Mouse (Mus musculus): ENCODE measurements at regions not wholly inside any gene's neighbourhood (a gene's known extent, or its start where the extent isn't known, plus 50 kb on each side); places are given as distances from the start of the nearest gene placed in this dataset.
A peak's percentile ranks its signal among the peaks of the same experiment; 100 is the strongest.

GRCm38 (mm10) chr3:143327652-143328051, 445.8 kb upstream of the Pkn2 start:
- no peak for ATAC-seq (replicated peaks; ENCODE audit: low read depth, poor library complexity, severe bottlenecking)

GRCm38 (mm10) chr3:143316457-143316856, 434.7 kb upstream of the Pkn2 start:
- ATAC-seq (replicated peaks; ENCODE audit: low read depth, poor library complexity, severe bottlenecking): no peak

GRCm38 (mm10) chr3:143291793-143292192, 410.0 kb upstream of the Pkn2 start:
- no peak for ATAC-seq (replicated peaks; ENCODE audit: low read depth, poor library complexity, severe bottlenecking)

GRCm38 (mm10) chr3:143264132-143264531, 382.3 kb upstream of the Pkn2 start:
- ATAC-seq (replicated peaks; ENCODE audit: low read depth, poor library complexity, severe bottlenecking): no peak

- ATAC-seq (replicated peaks; ENCODE audit: low read depth, poor library complexity, severe bottlenecking): no peak
Observed at GRCm38 (mm10) chr3:143252643-143253042, 370.8 kb upstream of the Pkn2 start.

- ATAC-seq (replicated peaks; ENCODE audit: low read depth, poor library complexity, severe bottlenecking): peak; percentile 66; the same call in 1 of the 2 replicates
Observed at GRCm38 (mm10) chr3:143252008-143252407, 370.2 kb upstream of the Pkn2 start.

- ATAC-seq (replicated peaks; ENCODE audit: low read depth, poor library complexity, severe bottlenecking): no peak
Observed at GRCm38 (mm10) chr3:143242691-143243090, 360.9 kb upstream of the Pkn2 start.

GRCm38 (mm10) chr3:143240545-143241383, 359.0 kb upstream of the Pkn2 start:
- ATAC-seq (replicated peaks; ENCODE audit: low read depth, poor library complexity, severe bottlenecking): no peak

- no peak for ATAC-seq (replicated peaks; ENCODE audit: low read depth, poor library complexity, severe bottlenecking)
Observed at GRCm38 (mm10) chr3:143238546-143238945, 356.7 kb upstream of the Pkn2 start.

- ATAC-seq (replicated peaks; ENCODE audit: low read depth, poor library complexity, severe bottlenecking): no peak
Observed at GRCm38 (mm10) chr3:143223999-143224729, 342.4 kb upstream of the Pkn2 start.

- ATAC-seq (replicated peaks; ENCODE audit: low read depth, poor library complexity, severe bottlenecking): no peak
Observed at GRCm38 (mm10) chr3:143193263-143193970, 311.6 kb upstream of the Pkn2 start.

GRCm38 (mm10) chr3:143188931-143189330, 307.1 kb upstream of the Pkn2 start:
- ATAC-seq (replicated peaks; ENCODE audit: low read depth, poor library complexity, severe bottlenecking): no peak

GRCm38 (mm10) chr3:143173971-143174370, 292.2 kb upstream of the Pkn2 start:
- no peak for ATAC-seq (replicated peaks; ENCODE audit: low read depth, poor library complexity, severe bottlenecking)

GRCm38 (mm10) chr3:143162444-143162843, 280.6 kb upstream of the Pkn2 start:
- ATAC-seq (replicated peaks; ENCODE audit: low read depth, poor library complexity, severe bottlenecking): no peak

- ATAC-seq (replicated peaks; ENCODE audit: low read depth, poor library complexity, severe bottlenecking): no peak
Observed at GRCm38 (mm10) chr3:143161993-143162392, 280.2 kb upstream of the Pkn2 start.

- ATAC-seq (replicated peaks; ENCODE audit: low read depth, poor library complexity, severe bottlenecking): peak; percentile 34; the same call in 1 of the 2 replicates
Observed at GRCm38 (mm10) chr3:143158568-143158967, 276.8 kb upstream of the Pkn2 start.

GRCm38 (mm10) chr3:143156733-143157524, 275.1 kb upstream of the Pkn2 start:
- ATAC-seq (replicated peaks; ENCODE audit: low read depth, poor library complexity, severe bottlenecking): peak; percentile 61

- ATAC-seq (replicated peaks; ENCODE audit: low read depth, poor library complexity, severe bottlenecking): peak; percentile 30; the same call in 1 of the 2 replicates
Observed at GRCm38 (mm10) chr3:143156174-143156573, 274.4 kb upstream of the Pkn2 start.

GRCm38 (mm10) chr3:143155556-143155955, 273.8 kb upstream of the Pkn2 start:
- no peak for ATAC-seq (replicated peaks; ENCODE audit: low read depth, poor library complexity, severe bottlenecking)

GRCm38 (mm10) chr3:143147471-143147870, 265.7 kb upstream of the Pkn2 start:
- peak; percentile 100 for ATAC-seq (replicated peaks; ENCODE audit: low read depth, poor library complexity, severe bottlenecking)

All from common myeloid progenitor, adult 5-6 weeks (primary cell).